ENCODE assay signal across 7 mouse cellular contexts in the genomic region with DNA sequence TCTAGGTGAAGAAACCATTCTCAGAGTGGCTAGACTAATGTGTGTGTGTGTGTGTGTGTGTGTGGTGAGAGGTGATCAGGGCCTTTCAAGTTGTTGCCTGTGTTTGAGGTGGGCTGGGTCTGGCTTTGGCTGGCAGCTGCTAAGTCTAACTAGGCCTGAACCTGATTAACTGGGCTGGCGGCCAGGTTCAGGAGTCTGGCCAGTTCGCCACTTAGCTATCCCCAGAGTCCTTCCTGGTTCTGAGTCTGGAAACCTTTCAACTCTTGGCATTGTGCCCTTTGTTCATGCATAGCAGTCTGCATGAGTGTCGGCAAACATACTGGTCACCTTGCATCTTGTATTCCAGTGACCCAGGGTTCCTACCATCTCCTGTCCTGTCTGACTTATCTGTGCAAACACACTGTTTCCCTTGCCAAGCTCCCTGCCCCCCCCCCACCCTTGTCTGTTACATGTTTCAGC. TPM values are rescaled to one million over a fixed set of nuclear protein-coding genes. Genes with fewer than 3 reads are reported as not detected.
DNase-seq lines count a peak whose midpoint lies in the region; ATAC-seq and TF ChIP-seq lines count a peak whose summit lies in the region.

No protein-coding gene starts in this region.

- no peaks in the 10 kb centered on the region for H3K27me3 ChIP-seq in Patski

- CTCF ChIA-PET in Patski (lab: Charles Lee), result no interaction called here

- peak; percentile 26 for ATAC-seq in Patski
- no peak for ATAC-seq in CD4-positive, CD25-positive, alpha-beta regulatory T cell, adult 4 months

- POLR2A ChIA-PET in Patski (lab: Charles Lee), result no interaction called here

- DNase-seq in Patski (ENCODE audit: low read depth, low spot score), result no peak
- peak; percentile 66 for DNase-seq in adrenal gland, postnatal 25 days
- peak; percentile 49 for DNase-seq in gastrocnemius, postnatal 10 days
- DNase-seq in kidney, adult 18-20 months, result peak; percentile 91
- peak; percentile 90 for DNase-seq in lung, postnatal 25 days (ENCODE audit: low spot score)
- DNase-seq in retina, embryonic 14.5 days (ENCODE audit: low spot score), result no peak

- no peak for TF ChIP-seq CTCF in Patski (IDR thresholded peaks at IDR 0.05)

- in situ Hi-C loops in Patski (cut with MboI; ENCODE audit: low pct_unique_long_range_greater_than_20kb), result loop anchor here (25.0 kb wide), 1 partner anchor 785 kb away; no protein-coding TSS in a partner anchor

RNA-seq across cellular contexts. Expression of a gene that starts 27.4 kb away (rescaled TPM):
- polyA plus RNA-seq in Patski (2021), result 9.3 TPM
- total RNA-seq in adrenal gland, postnatal 25 days (2021), result 24.0 and 30.6 TPM in 2 replicates
- 10 to 100 TPM; 39.9 to 43.4 TPM for total RNA-seq in gastrocnemius, postnatal 10 days (2021)
- polyA plus RNA-seq in CD4-positive, CD25-positive, alpha-beta regulatory T cell, adult 4 months (2017; shearing (Covaris generic)), result 1 to 10 TPM; 2.3 to 3.2 TPM

RNA-seq across cellular contexts. Expression of a gene that starts 52.5 kb away (rescaled TPM):
- polyA plus RNA-seq in Patski (2021), result 33.4 TPM
- total RNA-seq in adrenal gland, postnatal 25 days (2021), result 14.8 and 19.4 TPM in 2 replicates
- 10 to 100 TPM; 15.2 to 15.7 TPM for total RNA-seq in gastrocnemius, postnatal 10 days (2021)
- polyA plus RNA-seq in CD4-positive, CD25-positive, alpha-beta regulatory T cell, adult 4 months (2017; shearing (Covaris generic)), result 10 to 100 TPM; 59.1 to 63.2 TPM

Comparison
In these comparisons a context has a peak if more than half of its experiments do, and no peak if none do; other contexts are left out.
1. DNase-seq: peak in adrenal gland, postnatal 25 days (single experiment), gastrocnemius, postnatal 10 days (single experiment), kidney, adult 18-20 months (single experiment) and lung, postnatal 25 days (single experiment); none in Patski (single experiment) and retina, embryonic 14.5 days (single experiment).